Mouse (Mus musculus): ENCODE measurements at regions not wholly inside any gene's neighbourhood (a gene's known extent, or its start where the extent isn't known, plus 50 kb on each side); places are given as distances from the start of the nearest gene placed in this dataset.

DNA sequence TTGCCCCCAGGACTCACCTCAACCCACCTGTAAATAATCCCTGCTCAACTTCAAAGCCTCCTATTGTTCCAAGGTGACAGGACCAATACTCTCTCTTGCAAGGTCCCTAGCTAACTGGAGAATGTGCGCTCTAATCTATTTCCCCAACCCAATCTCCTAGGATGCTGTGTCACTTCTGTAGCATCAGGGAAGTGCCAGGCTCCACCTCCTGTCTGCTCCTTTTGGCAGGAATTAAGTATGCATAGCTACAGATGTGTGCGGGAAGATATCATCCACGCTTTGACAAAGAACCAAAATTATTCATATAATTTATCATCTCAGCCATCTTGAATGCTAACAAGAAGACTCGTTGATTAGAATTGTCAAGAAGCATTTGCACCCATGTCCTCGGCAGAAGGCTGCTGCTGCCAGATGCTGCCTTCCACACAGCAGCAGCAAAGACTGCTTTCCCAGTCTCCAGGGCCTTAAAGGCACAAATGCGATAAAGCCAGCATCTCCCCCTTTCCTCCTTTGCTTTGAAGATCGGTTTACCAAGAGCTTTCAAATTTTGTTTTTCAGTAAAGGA is 375.3 kb upstream of the Vstm2b start:
- ATAC-seq (ENCODE audit: low FRiP score, low TSS enrichment), result no peak
- Histone ChIP-seq H3K9me3 (ENCODE audit: control insufficient read depth, low read length) (no peaks in the 10 kb centered on the region), H3K27me3 (ENCODE audit: control insufficient read depth, insufficient read depth, low read length) (no peaks in the 10 kb centered on the region), H3K4me2 (replicated peaks; ENCODE audit: low read depth, low read length) (no peak overlapping the region), H3K36me3 (ENCODE audit: control insufficient read depth, insufficient read depth, low read length) (no peaks in the 10 kb centered on the region), H3K27ac (ENCODE audit: low read depth, low read length) (no peak overlapping the region), H3K4me1 (ENCODE audit: control insufficient read depth, insufficient read depth, low read length) (no peaks in the 10 kb centered on the region), H3K9ac (ENCODE audit: low read depth, low read length) (no peak overlapping the region), H3K4me3 (ENCODE audit: low read length) (no peak overlapping the region)
- WGBS, result 82% methylated on average over 7 of the region's 7 CpGs

DNA sequence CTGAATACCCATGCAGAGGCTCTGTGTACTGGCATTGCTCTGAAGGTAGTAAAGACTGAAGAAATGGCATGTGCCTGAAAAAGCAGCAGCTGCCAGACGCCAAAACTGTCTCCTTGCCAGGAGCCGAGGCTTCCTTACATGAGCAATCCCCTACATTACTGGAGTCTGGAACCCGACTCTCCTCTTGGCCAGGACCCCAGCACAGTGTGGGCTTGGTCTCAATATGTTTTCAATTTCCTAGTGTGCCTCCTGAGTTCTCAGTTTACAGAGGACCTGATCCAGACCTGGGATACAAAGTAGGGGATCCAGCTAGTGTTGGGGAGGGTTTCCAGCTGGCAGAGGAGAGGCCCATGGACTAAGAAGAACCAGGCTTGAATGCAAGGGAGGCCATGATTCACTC is 361.5 kb upstream of the Vstm2b start:
- Histone ChIP-seq H3K4me1 (ENCODE audit: control insufficient read depth, insufficient read depth, low read length) (no peaks in the 10 kb centered on the region), H3K36me3 (ENCODE audit: control insufficient read depth, insufficient read depth, low read length) (no peaks in the 10 kb centered on the region), H3K27ac (ENCODE audit: low read depth, low read length) (no peak overlapping the region), H3K4me3 (ENCODE audit: low read length) (no peak overlapping the region), H3K4me2 (replicated peaks; ENCODE audit: low read depth, low read length) (no peak overlapping the region), H3K9ac (ENCODE audit: low read depth, low read length) (no peak overlapping the region), H3K27me3 (ENCODE audit: control insufficient read depth, insufficient read depth, low read length) (no peaks in the 10 kb centered on the region), H3K9me3 (ENCODE audit: control insufficient read depth, low read length) (no peaks in the 10 kb centered on the region)
- ATAC-seq (ENCODE audit: low FRiP score, low TSS enrichment), result no peak
- 62% methylated on average over 3 of the region's 3 CpGs for WGBS

DNA sequence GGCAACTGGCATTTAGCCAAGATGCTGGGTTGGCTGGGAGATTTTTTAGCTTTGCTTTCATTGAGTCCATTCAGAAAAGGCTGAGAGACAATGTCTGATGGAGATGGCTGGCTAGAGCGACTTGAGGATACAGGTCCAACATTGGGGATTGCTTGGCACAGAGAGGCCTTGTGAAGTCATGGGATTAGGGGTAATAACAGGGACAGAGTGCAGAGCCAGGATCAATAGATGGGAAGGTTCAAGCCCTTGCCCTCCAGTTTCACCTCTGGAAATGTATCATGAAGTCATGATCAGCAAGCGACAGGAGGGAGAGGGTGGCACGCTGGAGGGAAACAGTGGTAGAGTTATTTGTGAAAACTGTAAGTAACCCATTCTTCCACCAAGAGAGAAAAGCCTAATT is 360.5 kb upstream of the Vstm2b start:
- Histone ChIP-seq H3K4me2 (replicated peaks; ENCODE audit: low read depth, low read length) (no peak overlapping the region), H3K4me1 (ENCODE audit: control insufficient read depth, insufficient read depth, low read length) (no peaks in the 10 kb centered on the region), H3K4me3 (ENCODE audit: low read length) (no peak overlapping the region), H3K9ac (ENCODE audit: low read depth, low read length) (no peak overlapping the region), H3K36me3 (ENCODE audit: control insufficient read depth, insufficient read depth, low read length) (no peaks in the 10 kb centered on the region), H3K27ac (ENCODE audit: low read depth, low read length) (no peak overlapping the region), H3K27me3 (ENCODE audit: control insufficient read depth, insufficient read depth, low read length) (no peaks in the 10 kb centered on the region), H3K9me3 (ENCODE audit: control insufficient read depth, low read length) (no peaks in the 10 kb centered on the region)
- ATAC-seq (ENCODE audit: low FRiP score, low TSS enrichment), result no peak
- 64% methylated on average over 3 of the region's 3 CpGs for WGBS

DNA sequence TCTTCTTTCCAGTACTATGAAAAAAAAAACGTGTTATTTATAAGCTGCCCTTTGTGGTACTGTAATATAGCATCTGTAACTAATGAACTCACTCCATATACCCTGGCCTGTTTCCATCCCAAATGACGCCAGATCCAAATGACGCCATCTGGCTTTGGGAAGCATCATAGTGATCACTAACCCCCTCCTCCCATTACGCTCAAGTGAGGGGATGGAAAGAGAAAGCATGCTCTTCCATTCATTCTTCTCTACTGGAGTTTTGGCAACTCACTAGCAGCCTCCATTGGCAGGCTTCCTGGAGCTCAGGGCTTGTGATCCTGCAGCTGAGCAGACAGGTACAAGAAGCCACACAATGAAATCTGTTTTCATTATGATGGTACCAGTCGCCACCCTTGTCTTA is 358.3 kb upstream of the Vstm2b start:
- ATAC-seq (ENCODE audit: low FRiP score, low TSS enrichment), result no peak
- WGBS, result 75% methylated on average over 5 of the region's 5 CpGs

DNA sequence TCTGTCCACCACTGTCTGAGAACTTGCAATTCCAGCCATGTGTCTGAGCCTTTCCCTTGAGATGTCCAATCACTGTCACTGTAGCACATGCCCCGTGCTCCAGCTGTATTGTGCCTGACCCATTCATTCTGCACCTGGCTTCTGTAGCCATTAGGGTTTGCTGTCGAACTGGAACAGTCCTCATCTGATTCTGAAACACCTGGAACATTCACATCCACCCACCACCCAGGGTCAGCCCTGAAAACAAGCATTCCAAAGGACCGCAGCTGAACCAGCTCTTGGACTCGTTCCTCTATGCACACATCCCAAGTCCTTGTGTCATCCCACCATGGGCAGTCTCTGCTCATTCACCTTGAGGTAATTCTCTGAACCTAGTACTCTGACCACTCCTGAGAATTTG is 356.8 kb upstream of the Vstm2b start:
- no peaks in the 10 kb centered on the region for H3K9me3 ChIP-seq (ENCODE audit: control insufficient read depth, low read length)
- H3K27me3 ChIP-seq (ENCODE audit: control insufficient read depth, insufficient read depth, low read length), result no peaks in the 10 kb centered on the region
- WGBS, result 85% methylated on average over 4 of the region's 4 CpGs
- H3K4me3 ChIP-seq (ENCODE audit: low read length), result no peak overlapping the region
- H3K27ac ChIP-seq (ENCODE audit: low read depth, low read length), result no peak overlapping the region
- no peak overlapping the region for H3K4me2 ChIP-seq (replicated peaks; ENCODE audit: low read depth, low read length)
- no peak for ATAC-seq (ENCODE audit: low FRiP score, low TSS enrichment)
- no peaks in the 10 kb centered on the region for H3K36me3 ChIP-seq (ENCODE audit: control insufficient read depth, insufficient read depth, low read length)
- no peaks in the 10 kb centered on the region for H3K4me1 ChIP-seq (ENCODE audit: control insufficient read depth, insufficient read depth, low read length)
- H3K9ac ChIP-seq (ENCODE audit: low read depth, low read length), result no peak overlapping the region

More for the DNA sequence above, 358.3 kb upstream of the Vstm2b start:
- H3K9me3 ChIP-seq (ENCODE audit: control insufficient read depth, low read length), result no peaks in the 10 kb centered on the region
- no peaks in the 10 kb centered on the region for H3K27me3 ChIP-seq (ENCODE audit: control insufficient read depth, insufficient read depth, low read length)
- no peaks in the 10 kb centered on the region for H3K36me3 ChIP-seq (ENCODE audit: control insufficient read depth, insufficient read depth, low read length)
- no peak overlapping the region for H3K4me3 ChIP-seq (ENCODE audit: low read length)
- H3K27ac ChIP-seq (ENCODE audit: low read depth, low read length), result no peak overlapping the region
- no peak overlapping the region for H3K9ac ChIP-seq (ENCODE audit: low read depth, low read length)
- no peak overlapping the region for H3K4me2 ChIP-seq (replicated peaks; ENCODE audit: low read depth, low read length)
- H3K4me1 ChIP-seq (ENCODE audit: control insufficient read depth, insufficient read depth, low read length), result no peaks in the 10 kb centered on the region

DNA sequence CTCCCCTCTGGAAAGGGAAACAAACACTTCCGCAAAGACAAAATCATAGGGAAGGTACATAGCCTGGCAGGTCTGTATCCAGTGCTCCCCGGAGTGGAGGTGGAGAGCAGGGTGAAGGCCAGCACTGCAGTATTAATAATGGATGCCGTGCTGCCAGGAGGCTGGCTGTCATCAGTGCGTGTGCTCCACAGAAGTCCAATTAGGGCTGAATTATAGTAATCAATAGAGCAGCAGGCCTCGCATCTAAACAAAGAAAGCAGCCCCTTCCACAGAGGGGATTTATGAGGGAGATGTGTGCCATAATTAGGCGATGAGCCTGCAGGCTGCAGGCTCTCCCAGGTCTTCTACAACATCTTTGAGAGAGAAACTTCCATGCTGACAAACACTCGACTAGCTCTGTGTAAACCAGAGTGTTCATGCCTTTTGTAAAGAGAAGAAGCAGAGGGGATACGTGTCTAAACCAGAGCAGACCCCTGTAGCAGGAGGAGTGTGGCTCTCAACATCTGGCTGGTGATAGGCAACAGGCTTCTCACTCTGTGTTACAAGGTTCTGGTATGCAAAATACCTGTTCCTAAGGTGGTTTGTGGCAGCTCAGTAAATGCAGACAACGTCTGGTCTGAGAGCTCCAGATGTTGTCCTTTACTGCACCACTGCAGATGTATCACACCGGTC is 334.5 kb upstream of the Vstm2b start:
- Histone ChIP-seq H3K9me3 (ENCODE audit: control insufficient read depth, low read length) (no peaks in the 10 kb centered on the region), H3K36me3 (ENCODE audit: control insufficient read depth, insufficient read depth, low read length) (no peaks in the 10 kb centered on the region), H3K27ac (ENCODE audit: low read depth, low read length) (no peak overlapping the region), H3K4me2 (replicated peaks; ENCODE audit: low read depth, low read length) (no peak overlapping the region), H3K27me3 (ENCODE audit: control insufficient read depth, insufficient read depth, low read length) (no peaks in the 10 kb centered on the region), H3K4me1 (ENCODE audit: control insufficient read depth, insufficient read depth, low read length) (no peaks in the 10 kb centered on the region), H3K4me3 (ENCODE audit: low read length) (no peak overlapping the region), H3K9ac (ENCODE audit: low read depth, low read length) (no peak overlapping the region)
- no peak for ATAC-seq (ENCODE audit: low FRiP score, low TSS enrichment)
- 80% methylated on average over 10 of the region's 10 CpGs for WGBS

DNA sequence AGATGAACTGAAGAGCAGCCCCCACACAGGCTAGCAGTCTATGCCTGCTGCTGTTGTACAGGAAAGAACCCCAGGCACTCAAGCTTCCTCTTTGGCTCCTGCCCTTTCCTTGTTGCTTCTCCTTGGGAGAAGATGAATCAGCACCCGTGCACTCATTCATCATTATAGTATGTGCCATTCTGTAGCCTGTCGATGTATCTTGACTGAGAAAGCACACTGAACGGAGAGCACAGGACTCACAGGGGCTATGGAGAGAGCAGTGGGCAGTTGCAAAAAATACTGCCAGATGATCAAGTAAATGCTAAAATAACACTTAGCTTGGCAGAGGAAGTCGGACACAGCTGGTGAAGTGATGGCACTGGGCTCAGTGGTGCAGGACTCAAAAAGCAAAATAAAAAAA is 322.2 kb upstream of the Vstm2b start:
- H3K4me2 ChIP-seq (replicated peaks; ENCODE audit: low read depth, low read length), result no peak overlapping the region
- no peak overlapping the region for H3K4me3 ChIP-seq (ENCODE audit: low read length)
- 81% methylated on average over 4 of the region's 4 CpGs for WGBS
- no peak for ATAC-seq (ENCODE audit: low FRiP score, low TSS enrichment)
- H3K36me3 ChIP-seq (ENCODE audit: control insufficient read depth, insufficient read depth, low read length), result no peaks in the 10 kb centered on the region
- H3K27me3 ChIP-seq (ENCODE audit: control insufficient read depth, insufficient read depth, low read length), result no peaks in the 10 kb centered on the region
- no peaks in the 10 kb centered on the region for H3K4me1 ChIP-seq (ENCODE audit: control insufficient read depth, insufficient read depth, low read length)
- H3K27ac ChIP-seq (ENCODE audit: low read depth, low read length), result no peak overlapping the region
- no peak overlapping the region for H3K9ac ChIP-seq (ENCODE audit: low read depth, low read length)
- no peaks in the 10 kb centered on the region for H3K9me3 ChIP-seq (ENCODE audit: control insufficient read depth, low read length)

DNA sequence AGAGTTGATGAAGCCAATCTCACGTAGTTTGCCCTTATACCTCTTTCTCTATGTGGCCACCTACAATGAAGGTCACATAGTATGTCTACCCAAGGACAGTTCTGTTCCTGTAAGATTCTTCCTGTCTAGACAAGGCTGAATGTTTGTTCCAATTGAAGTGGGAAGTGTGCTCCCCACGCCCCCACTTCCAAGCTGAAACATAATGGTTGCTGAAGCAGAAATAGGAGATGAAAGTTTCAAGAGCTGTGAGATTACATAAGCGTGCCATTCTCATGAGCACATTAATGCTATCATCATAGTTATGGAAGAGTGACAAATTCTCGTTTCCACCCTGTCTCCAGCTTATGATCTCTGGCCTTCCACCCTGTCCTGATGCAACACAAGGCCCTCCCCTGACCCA is 320.8 kb upstream of the Vstm2b start:
- ATAC-seq (ENCODE audit: low FRiP score, low TSS enrichment), result no peak
- Histone ChIP-seq H3K9me3 (ENCODE audit: control insufficient read depth, low read length) (no peaks in the 10 kb centered on the region), H3K36me3 (ENCODE audit: control insufficient read depth, insufficient read depth, low read length) (no peaks in the 10 kb centered on the region), H3K4me1 (ENCODE audit: control insufficient read depth, insufficient read depth, low read length) (no peaks in the 10 kb centered on the region), H3K9ac (ENCODE audit: low read depth, low read length) (no peak overlapping the region), H3K4me3 (ENCODE audit: low read length) (no peak overlapping the region), H3K27me3 (ENCODE audit: control insufficient read depth, insufficient read depth, low read length) (no peaks in the 10 kb centered on the region), H3K27ac (ENCODE audit: low read depth, low read length) (no peak overlapping the region), H3K4me2 (replicated peaks; ENCODE audit: low read depth, low read length) (no peak overlapping the region)
- WGBS, result 85% methylated on average over 4 of the region's 4 CpGs

DNA sequence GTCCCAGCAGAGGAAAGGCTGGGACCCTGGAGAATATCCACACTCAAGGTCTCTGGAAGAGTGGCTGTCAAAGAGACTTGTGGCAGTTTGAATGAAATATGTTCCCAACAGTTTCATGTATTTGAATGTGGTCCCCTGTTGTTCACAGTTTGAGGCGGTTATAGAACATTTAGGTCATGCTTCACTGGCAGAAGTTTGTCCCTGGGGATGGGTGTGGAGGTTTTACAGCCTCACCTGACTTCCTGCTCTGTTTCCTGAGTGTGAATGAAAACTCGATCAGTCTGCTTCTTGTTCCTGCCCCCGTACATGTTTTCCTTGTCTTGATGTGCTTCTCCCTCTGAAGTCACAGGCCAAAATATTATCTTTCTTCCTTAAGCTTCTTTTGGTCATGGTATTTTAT is 277.4 kb upstream of the Vstm2b start:
- H3K36me3 ChIP-seq (ENCODE audit: control insufficient read depth, insufficient read depth, low read length), result no peaks in the 10 kb centered on the region
- 0 out of 2 replicates have a peak, but pooled peaks cover 3% of the 10 kb centered on the region for H3K4me1 ChIP-seq (ENCODE audit: control insufficient read depth, insufficient read depth, low read length)
- WGBS, result 60% methylated on average over 3 of the region's 3 CpGs
- H3K9ac ChIP-seq (ENCODE audit: low read depth, low read length), result no peak overlapping the region
- H3K27ac ChIP-seq (ENCODE audit: low read depth, low read length), result no peak overlapping the region
- H3K4me2 ChIP-seq (replicated peaks; ENCODE audit: low read depth, low read length), result no peak overlapping the region
- H3K4me3 ChIP-seq (ENCODE audit: low read length), result no peak overlapping the region
- no peaks in the 10 kb centered on the region for H3K9me3 ChIP-seq (ENCODE audit: control insufficient read depth, low read length)
- no peak for ATAC-seq (ENCODE audit: low FRiP score, low TSS enrichment)
- no peaks in the 10 kb centered on the region for H3K27me3 ChIP-seq (ENCODE audit: control insufficient read depth, insufficient read depth, low read length)
